Mouse (Mus musculus) thymus, adult 2 months (tissue): ENCODE results near the gene Knop1.

Source experiments
- CTCF ChIP-seq: fragments of 200-500 bp; IDR thresholded peaks from 2 replicates; pipeline ENCODE4 v1.5.1; 2012; ENCODE audit warnings: mild to moderate bottlenecking, control low read depth, low read length, moderate library complexity, borderline replicate concordance; ENCODE audit not compliant: control insufficient read depth, poor library complexity, insufficient read depth; ENCODE audit errors: extremely low read depth
- POLR2A ChIP-seq: fragments of 200-500 bp; IDR thresholded peaks from 2 replicates; pipeline ENCODE4 v1.6.1; 2012; ENCODE audit warnings: mild to moderate bottlenecking, low read length, control low read depth, moderate library complexity; ENCODE audit not compliant: control insufficient read depth, poor library complexity, insufficient read depth; ENCODE audit errors: extremely low read depth

GRCm38 (mm10) chr7:118865362-118865761, 9.3 kb upstream of the Knop1 start:
- TF ChIP-seq CTCF, result no peak
- no peak for TF ChIP-seq POLR2A
